Mouse (Mus musculus): ENCODE measurements around the gene Pip4p1.

DNA sequence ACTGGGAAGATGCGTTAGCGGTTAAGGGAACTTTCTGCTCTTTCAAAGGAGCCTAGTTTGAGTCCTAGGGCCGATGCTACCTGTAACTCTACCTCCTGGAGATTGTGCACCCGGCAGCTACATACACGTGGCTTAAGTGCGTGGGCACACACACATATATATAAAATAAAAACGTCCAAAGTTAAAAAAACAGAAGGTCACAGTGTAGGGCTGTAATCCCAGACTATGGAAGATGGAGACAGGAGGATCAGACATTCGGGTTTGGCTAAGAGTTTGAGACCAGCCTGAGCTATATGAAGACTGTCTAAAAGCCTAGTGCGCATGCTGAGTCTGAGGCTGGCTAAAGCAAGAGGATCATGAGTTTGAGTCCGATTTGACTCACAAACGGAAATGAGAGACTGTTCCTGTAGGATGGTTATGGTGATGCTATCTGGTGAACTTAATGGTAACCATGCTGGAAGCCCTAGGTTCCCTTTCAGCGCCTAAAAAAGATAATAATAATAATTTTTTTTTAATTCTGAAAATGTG, 901 bp upstream of the Pip4p1 start:
- TF ChIP-seq GATA1 (IDR thresholded peaks at IDR 0.05; ENCODE audit: low read length) (no peak), TAL1 (IDR thresholded peaks at IDR 0.05; ENCODE audit: low read length) (no peak)

Measured in erythroblast, embryonic 14.5 days (primary cell).